ENCODE assay signal across 8 mouse cellular contexts in genomic region chr7:29155196-29155837, GRCm38 (mm10). TPM values are rescaled to one million over a fixed set of nuclear protein-coding genes. Genes with fewer than 3 reads are reported as not detected.
DNase-seq lines count a peak whose midpoint lies in the region; ATAC-seq and TF ChIP-seq lines count a peak whose summit lies in the region.

No protein-coding gene starts in this region.

- 8% methylated on average over 37 of the region's 37 CpGs for WGBS in forebrain, embryonic 14.5 days
- WGBS in liver, postnatal 0 days (ENCODE audit: insufficient replicate concordance), result 13% methylated on average over 36 of the region's 37 CpGs

- peak; percentile 93 for ATAC-seq in forebrain, embryonic 14.5 days
- ATAC-seq in liver, postnatal 0 days, result peak; percentile 91
- peak; percentile 68 for ATAC-seq in neutrophil, adult 5-6 weeks (ENCODE audit: extremely low read depth, insufficient number of reproducible peaks, low FRiP score, poor library complexity, severe bottlenecking)

- TF ChIP-seq EP300 in liver, postnatal 0 days (IDR thresholded peaks at IDR 0.05; ENCODE audit: low read depth), result no peak

- H3K9ac ChIP-seq in ES-E14 (ENCODE audit: insufficient read depth, low read depth, low read length, poor library complexity, severe bottlenecking), result peak overlapping the region; percentile 79
- H3K9ac ChIP-seq in forebrain, embryonic 14.5 days (ENCODE audit: low read length), result peak overlapping the region; percentile 77
- H3K9ac ChIP-seq in liver, postnatal 0 days (replicated peaks), result peak overlapping the region; percentile 85

- DNase-seq in ES-E14 (ENCODE audit: low read depth, low spot score), result no peak
- peak; percentile 91 for DNase-seq in cerebellum, adult 11 months
- DNase-seq in forebrain, embryonic 14.5 days (ENCODE audit: low spot score), result peak; percentile 90
- peak; percentile 89 to 90 for DNase-seq in heart, postnatal 14 days
- peak; percentile 90 for DNase-seq in layer of hippocampus, adult 11-12 months (ENCODE audit: low spot score)
- DNase-seq in liver, postnatal 0 days, result peak; percentile 92
- DNase-seq in testis, postnatal 14 days (ENCODE audit: low spot score), result peak; percentile 83

- intact Hi-C loops in heart, postnatal 14 days (cut with DNase I), result no loop called here

- H3K4me1 ChIP-seq in ES-E14 (ENCODE audit: control insufficient read depth in 2 of 2, insufficient read depth in 2 of 2, low read length in 2 of 2, poor library complexity in 1 of 2), result peaks cover 3 to 12% of the 10 kb centered on the region in 2 experiments; a peak in 2 of 4 replicates
- no peaks in the 10 kb centered on the region for H3K4me1 ChIP-seq in forebrain, embryonic 14.5 days (ENCODE audit: control insufficient read depth, insufficient read depth, low read length)
- H3K4me1 ChIP-seq in liver, postnatal 0 days (ENCODE audit: insufficient read depth), result peaks cover 14% of the 10 kb centered on the region

- in situ Hi-C loops in ES-E14 (cut with MboI; ENCODE audit: low sequenced_read_pairs in 2 of 2, unreplicated experiment in 2 of 2), result no loop called here

- H3K4me3 ChIP-seq in ES-E14 (ENCODE audit: insufficient read depth in 1 of 2, low read depth in 1 of 2, low read length in 2 of 2, poor library complexity in 1 of 2, severe bottlenecking in 1 of 2), result peak overlapping the region; percentile 83 to 89
- H3K4me3 ChIP-seq in forebrain, embryonic 14.5 days (ENCODE audit: low read depth, low read length), result peak overlapping the region; percentile 76
- peak overlapping the region; percentile 84 for H3K4me3 ChIP-seq in liver, postnatal 0 days (ENCODE audit: low read depth, low read length)

- H3K27ac ChIP-seq in ES-E14 (ENCODE audit: insufficient read depth, low read depth, low read length, poor library complexity, severe bottlenecking), result peak overlapping the region; percentile 15; the same call in 1 of the 2 replicates
- H3K27ac ChIP-seq in forebrain, embryonic 14.5 days (ENCODE audit: low read depth, low read length), result peak overlapping the region; percentile 89
- H3K27ac ChIP-seq in liver, postnatal 0 days (ENCODE audit: low read depth), result peak overlapping the region; percentile 84

- H3K36me3 ChIP-seq in ES-E14 (ENCODE audit: control insufficient read depth, insufficient read depth, low read length, poor library complexity, severe bottlenecking), result no peaks in the 10 kb centered on the region
- H3K36me3 ChIP-seq in forebrain, embryonic 14.5 days (ENCODE audit: control insufficient read depth, insufficient read depth, low read length), result no peaks in the 10 kb centered on the region
- peaks cover 6% of the 10 kb centered on the region; the same call in 1 of the 2 replicates for H3K36me3 ChIP-seq in liver, postnatal 0 days (replicated peaks; ENCODE audit: insufficient read depth, low read length)

- peak overlapping the region; percentile 92 for H3K4me2 ChIP-seq in forebrain, embryonic 14.5 days (ENCODE audit: low read length)
- peak overlapping the region; percentile 100 for H3K4me2 ChIP-seq in liver, postnatal 0 days (ENCODE audit: low read depth, low read length)

- no peaks in the 10 kb centered on the region for H3K9me3 ChIP-seq in ES-E14 (ENCODE audit: control insufficient read depth, insufficient read depth, low read depth, low read length)
- H3K9me3 ChIP-seq in forebrain, embryonic 14.5 days (replicated peaks; ENCODE audit: control insufficient read depth, low read length), result no peaks in the 10 kb centered on the region
- H3K9me3 ChIP-seq in liver, postnatal 0 days (ENCODE audit: low read length), result peaks cover 3% of the 10 kb centered on the region; the same call in 1 of the 2 replicates

- 0 out of 2 replicates have a peak, but pooled peaks cover 7% of the 10 kb centered on the region for H3K27me3 ChIP-seq in forebrain, embryonic 14.5 days (replicated peaks; ENCODE audit: control insufficient read depth, insufficient read depth, low read length)
- H3K27me3 ChIP-seq in liver, postnatal 0 days (ENCODE audit: insufficient read depth, low read length), result peaks cover 11% of the 10 kb centered on the region

- TF ChIP-seq CTCF in liver, postnatal 0 days (IDR thresholded peaks at IDR 0.05; ENCODE audit: low read depth), result peak; percentile 34

TF ChIP-seq in ES-E14, 5 proteins besides CTCF, POLR2A, EP300 and RAD21:
- TF ChIP-seq HCFC1 (IDR thresholded peaks at IDR 0.05; ENCODE audit: borderline replicate concordance, insufficient read depth, low read length), result no peak
- TF ChIP-seq MAFK (IDR thresholded peaks at IDR 0.05; ENCODE audit: insufficient read depth, low read depth, low read length), result no peak
- TF ChIP-seq ZNF384 (IDR thresholded peaks at IDR 0.05; ENCODE audit: low read depth, low read length), result no peak
- TF ChIP-seq CHD2 (IDR thresholded peaks at IDR 0.05; ENCODE audit: low read depth, low read length), result no peak

RNA-seq across cellular contexts. Expression of gene Fam98c, which starts 0.7 kb away (rescaled TPM):
- total RNA-seq in ES-E14 (2012; rRNA removed), result 20.8 and 42.5 TPM in 2 replicates
- 17.3 and 18.0 TPM in 2 replicates for polyA plus RNA-seq in forebrain, embryonic 14.5 days (2014; fragmentation: Nextera tagmentation; extraction: Ambion mirVana)
- 10 to 100 TPM; 11.9 to 13.7 TPM for total RNA-seq in heart, postnatal 14 days (2021)
- polyA plus RNA-seq in liver, postnatal 0 days (2015; fragmentation: Nextera tagmentation; extraction: Ambion mirVana), result 10.5 and 12.5 TPM in 2 replicates
- total RNA-seq in neutrophil, adult 5-6 weeks (2017), result 23.3 and 26.8 TPM in 2 replicates

RNA-seq across cellular contexts. Expression of gene Ggn, which starts 14.7 kb away (rescaled TPM):
- total RNA-seq in ES-E14 (2012; rRNA removed), result 0.67 and 1.2 TPM in 2 replicates
- 0.14 and 0.36 TPM in 2 replicates for polyA plus RNA-seq in forebrain, embryonic 14.5 days (2014; fragmentation: Nextera tagmentation; extraction: Ambion mirVana)
- 1 to 10 TPM; 1.0 to 1.3 TPM for total RNA-seq in heart, postnatal 14 days (2021)
- polyA plus RNA-seq in liver, postnatal 0 days (2015; fragmentation: Nextera tagmentation; extraction: Ambion mirVana), result not detected in 2 replicates
- total RNA-seq in neutrophil, adult 5-6 weeks (2017), result 0.47 TPM in 1 of 2 replicates, not detected in the other

RNA-seq across cellular contexts. Expression of gene Spred3, which starts 14.9 kb away (rescaled TPM):
- total RNA-seq in ES-E14 (2012; rRNA removed), result 5.1 and 6.2 TPM in 2 replicates
- 4.4 and 5.5 TPM in 2 replicates for polyA plus RNA-seq in forebrain, embryonic 14.5 days (2014; fragmentation: Nextera tagmentation; extraction: Ambion mirVana)
- total RNA-seq in heart, postnatal 14 days (2021), result 1 to 10 TPM in 1 of 2 experiments, under 1 TPM in 1; 0.95 to 1.5 TPM
- 0.13 and 0.21 TPM in 2 replicates for polyA plus RNA-seq in liver, postnatal 0 days (2015; fragmentation: Nextera tagmentation; extraction: Ambion mirVana)
- total RNA-seq in neutrophil, adult 5-6 weeks (2017), result 0.58 and 0.98 TPM in 2 replicates

RNA-seq across cellular contexts. Expression of gene Rasgrp4, which starts 20.7 kb away (rescaled TPM):
- total RNA-seq in ES-E14 (2012; rRNA removed), result 5.6 and 5.9 TPM in 2 replicates
- polyA plus RNA-seq in forebrain, embryonic 14.5 days (2014; fragmentation: Nextera tagmentation; extraction: Ambion mirVana), result 0.47 and 0.99 TPM in 2 replicates
- 1 to 10 TPM; 1.0 to 2.0 TPM for total RNA-seq in heart, postnatal 14 days (2021)
- 0.94 and 1.7 TPM in 2 replicates for polyA plus RNA-seq in liver, postnatal 0 days (2015; fragmentation: Nextera tagmentation; extraction: Ambion mirVana)
- total RNA-seq in neutrophil, adult 5-6 weeks (2017), result 108 and 138 TPM in 2 replicates

RNA-seq across cellular contexts. Expression of gene Psmd8, which starts 25.2 kb away (rescaled TPM):
- total RNA-seq in ES-E14 (2012; rRNA removed), result 209 and 211 TPM in 2 replicates
- 337 and 364 TPM in 2 replicates for polyA plus RNA-seq in forebrain, embryonic 14.5 days (2014; fragmentation: Nextera tagmentation; extraction: Ambion mirVana)
- total RNA-seq in heart, postnatal 14 days (2021), result 100 to 1,000 TPM; 142 to 149 TPM
- polyA plus RNA-seq in liver, postnatal 0 days (2015; fragmentation: Nextera tagmentation; extraction: Ambion mirVana), result 143 TPM in 2 replicates
- 122 and 123 TPM in 2 replicates for total RNA-seq in neutrophil, adult 5-6 weeks (2017)

Comparison
In these comparisons a context has a peak if more than half of its experiments do, and no peak if none do; other contexts are left out.
1. H3K27ac ChIP-seq: peak in every context shown above with its lines; median percentile 89 in forebrain, embryonic 14.5 days; 84 in liver, postnatal 0 days; 15 in ES-E14.